Mouse (Mus musculus) heart, embryonic 12.5 days (tissue): ENCODE results near the gene Krt5. TPM values are rescaled to one million over a fixed set of nuclear protein-coding genes. Genes with fewer than 3 reads are reported as not detected.

ENCODE experiments used
- ATAC-seq: fragments of 200-750 bp; cut with Nextera tagmentation; 2 replicates; pipeline ENCODE4 v1.8.0; 2017; ENCODE audit warnings: moderate TSS enrichment, moderate library complexity; ENCODE audit not compliant: insufficient number of reproducible peaks, low FRiP score
- H3K27ac ChIP-seq: fragments of 300-500 bp; sonication (generic); 2 replicates; pipeline ENCODE4 v1.5.1; 2016; ENCODE audit warnings: mild to moderate bottlenecking, moderate library complexity; ENCODE audit not compliant: poor library complexity, severe bottlenecking
- H3K27me3 ChIP-seq: fragments of 300-500 bp; sonication (generic); replicated peaks from 2 replicates; pipeline ENCODE4 v1.6.1; 2016; ENCODE audit warnings: mild to moderate bottlenecking, moderate library complexity
- H3K36me3 ChIP-seq: fragments of 300-500 bp; sonication (generic); 2 replicates; pipeline ENCODE4 v1.6.1; 2016; ENCODE audit warnings: mild to moderate bottlenecking, moderate library complexity
- H3K4me1 ChIP-seq: fragments of 300-500 bp; sonication (generic); replicated peaks from 2 replicates; pipeline ENCODE4 v1.6.1; 2016; ENCODE audit warnings: mild to moderate bottlenecking
- H3K4me2 ChIP-seq: fragments of 300-500 bp; sonication (generic); 2 replicates; pipeline ENCODE4 v1.6.1; 2016; ENCODE audit warnings: mild to moderate bottlenecking, moderate library complexity
- H3K4me3 ChIP-seq: fragments of 300-500 bp; sonication (generic); 2 replicates; pipeline ENCODE4 v1.5.1; 2016; ENCODE audit warnings: mild to moderate bottlenecking
- H3K9ac ChIP-seq: fragments of 300-500 bp; sonication (generic); 2 replicates; pipeline ENCODE4 v1.6.1; 2016; ENCODE audit warnings: mild to moderate bottlenecking, moderate library complexity
- H3K9me3 ChIP-seq: fragments of 300-500 bp; sonication (generic); replicated peaks from 2 replicates; pipeline ENCODE4 v1.6.1; 2016; ENCODE audit warnings: mild to moderate bottlenecking, moderate library complexity
- WGBS: fragments of 180-500 bp; shearing (Covaris S2); methylation state at CpG from one replicate; pipeline ENCODE4 v1.1.7; 2016; 5-methylcytosine and 5-hydroxymethylcytosine counted together
- polyA plus RNA-seq: library from polyadenylated mRNA; unstranded; fragments of >200 nt; fragmentation: Nextera tagmentation; extraction: Ambion mirVana; gene quantifications from 2 replicates; pipeline ENCODE4 v1.2.1, GENCODE M21; 2016

Gene Krt5
- polyA plus RNA-seq, result 1.1 and 1.9 TPM in 2 replicates

GRCm38 (mm10) chr15:101712720-101713119 is at the start of gene Krt5:
TSS of gene Krt5 (minus strand) at chr15:101712898.
- WGBS, result 60% methylated on average over 13 of the region's 13 CpGs
- Histone ChIP-seq H3K4me2 (no peak within 1 kb of the TSS), H3K36me3 (no peaks in the 10 kb centered on the region), H3K9ac (no peak within 1 kb of the TSS), H3K9me3 (no peaks in the 10 kb centered on the region), H3K4me3 (no peak within 1 kb of the TSS), H3K27ac (no peak within 1 kb of the TSS), H3K27me3 (peaks cover 35% of the 10 kb centered on the region), H3K4me1 (no peaks in the 10 kb centered on the region)
- no peak for ATAC-seq

DNA sequence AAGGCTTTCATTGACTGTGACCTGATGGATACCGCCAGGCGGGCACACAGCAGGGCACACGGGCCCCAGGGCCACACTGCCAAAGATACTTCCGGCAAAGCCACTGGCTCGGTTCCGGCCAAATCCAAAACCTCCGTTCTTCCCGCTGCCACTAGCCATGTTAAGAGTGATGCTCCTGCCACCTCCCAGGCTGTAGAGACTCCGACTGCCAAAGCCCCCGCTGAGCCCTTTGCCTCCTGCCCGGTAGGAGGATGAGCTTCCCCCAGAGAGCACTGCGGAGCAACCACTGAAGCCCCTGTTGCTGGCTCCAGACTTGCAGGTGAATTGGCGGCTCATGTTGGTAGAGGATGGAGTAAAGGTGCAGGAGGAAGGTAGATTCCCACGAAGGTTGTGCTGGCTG is 30.0 kb upstream of the Krt5 start, which contains the start of gene Krt71:
TSS of gene Krt71 (minus strand) at position 399 of the 400 bp plus-strand sequence.
- no peak within 1 kb of the TSS for H3K4me2 ChIP-seq
- no peak for ATAC-seq
- H3K9me3 ChIP-seq, result no peaks in the 10 kb centered on the region
- no peaks in the 10 kb centered on the region for H3K4me1 ChIP-seq
- peaks cover 34% of the 10 kb centered on the region for H3K27me3 ChIP-seq
- no peak within 1 kb of the TSS for H3K27ac ChIP-seq
- H3K36me3 ChIP-seq, result no peaks in the 10 kb centered on the region
- no peak within 1 kb of the TSS for H3K4me3 ChIP-seq
- H3K9ac ChIP-seq, result no peak within 1 kb of the TSS
- 51% methylated on average over 14 of the region's 14 CpGs for WGBS

GRCm38 (mm10) chr15:101737786-101738185 is 25.1 kb upstream of the Krt5 start:
- Histone ChIP-seq H3K4me1 (no peaks in the 10 kb centered on the region), H3K27ac (no peak overlapping the region), H3K9me3 (no peaks in the 10 kb centered on the region), H3K9ac (no peak overlapping the region), H3K4me3 (no peak overlapping the region), H3K27me3 (peaks cover 33% of the 10 kb centered on the region), H3K36me3 (no peaks in the 10 kb centered on the region), H3K4me2 (no peak overlapping the region)
- no peak for ATAC-seq
- WGBS, result 76% methylated on average over 7 of the region's 7 CpGs

DNA sequence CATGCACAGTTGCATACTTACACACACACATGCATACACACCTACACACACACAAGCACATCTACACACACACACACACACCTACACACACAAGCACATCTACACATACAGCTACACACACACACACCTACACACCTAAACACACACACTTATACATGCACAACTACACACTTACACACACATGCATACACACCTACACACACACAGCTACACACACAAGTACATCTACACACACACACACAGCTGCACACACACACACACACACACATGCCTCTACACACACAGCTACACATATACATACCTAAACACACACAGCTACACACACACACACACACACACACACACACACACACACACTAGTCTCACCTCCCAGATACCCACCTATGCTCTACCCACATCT is 18.0 kb upstream of the Krt5 start:
- Histone ChIP-seq H3K9ac (no peak overlapping the region), H3K4me3 (no peak overlapping the region), H3K4me1 (no peaks in the 10 kb centered on the region), H3K27me3 (peaks cover 15% of the 10 kb centered on the region; the same call in 1 of the 2 replicates), H3K27ac (no peak overlapping the region), H3K36me3 (no peaks in the 10 kb centered on the region), H3K9me3 (no peaks in the 10 kb centered on the region), H3K4me2 (no peak overlapping the region)
- ATAC-seq, result no peak

GRCm38 (mm10) chr15:101724686-101725085 is 12.0 kb upstream of the Krt5 start:
- WGBS, result 39% methylated on average over 5 of the region's 5 CpGs
- no peak overlapping the region for H3K4me3 ChIP-seq
- H3K9ac ChIP-seq, result no peak overlapping the region
- no peaks in the 10 kb centered on the region for H3K4me1 ChIP-seq
- H3K27me3 ChIP-seq, result peaks cover 47% of the 10 kb centered on the region
- no peak for ATAC-seq
- H3K27ac ChIP-seq, result no peak overlapping the region
- H3K9me3 ChIP-seq, result no peaks in the 10 kb centered on the region
- H3K4me2 ChIP-seq, result no peak overlapping the region
- H3K36me3 ChIP-seq, result no peaks in the 10 kb centered on the region

DNA sequence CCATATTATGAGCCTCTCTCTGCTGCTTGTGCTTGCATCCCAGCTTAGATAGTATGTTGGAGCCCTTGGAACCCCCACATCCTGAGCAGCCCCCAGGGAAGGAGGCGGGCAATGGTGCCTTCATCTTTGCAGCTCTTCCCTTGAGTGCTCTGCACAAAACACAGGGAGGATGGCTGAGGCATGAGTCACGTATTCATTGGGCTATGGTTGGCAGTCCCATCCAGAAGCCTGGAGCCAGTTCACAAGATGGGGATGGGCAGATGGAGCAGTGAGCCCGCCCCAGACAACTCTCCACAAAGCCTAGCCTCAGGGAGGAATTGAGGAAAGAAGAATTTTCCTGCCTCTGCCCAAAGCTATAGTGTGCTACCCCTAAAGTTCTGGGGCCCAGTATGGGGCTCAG is 3.1 kb upstream of the Krt5 start:
- H3K4me2 ChIP-seq, result no peak overlapping the region
- H3K4me1 ChIP-seq, result no peaks in the 10 kb centered on the region
- no peaks in the 10 kb centered on the region for H3K36me3 ChIP-seq
- no peak for ATAC-seq
- 56% methylated on average over 3 of the region's 3 CpGs for WGBS
- peaks cover 28% of the 10 kb centered on the region for H3K27me3 ChIP-seq
- no peak overlapping the region for H3K9ac ChIP-seq
- no peak overlapping the region for H3K27ac ChIP-seq
- no peaks in the 10 kb centered on the region for H3K9me3 ChIP-seq
- no peak overlapping the region for H3K4me3 ChIP-seq

DNA sequence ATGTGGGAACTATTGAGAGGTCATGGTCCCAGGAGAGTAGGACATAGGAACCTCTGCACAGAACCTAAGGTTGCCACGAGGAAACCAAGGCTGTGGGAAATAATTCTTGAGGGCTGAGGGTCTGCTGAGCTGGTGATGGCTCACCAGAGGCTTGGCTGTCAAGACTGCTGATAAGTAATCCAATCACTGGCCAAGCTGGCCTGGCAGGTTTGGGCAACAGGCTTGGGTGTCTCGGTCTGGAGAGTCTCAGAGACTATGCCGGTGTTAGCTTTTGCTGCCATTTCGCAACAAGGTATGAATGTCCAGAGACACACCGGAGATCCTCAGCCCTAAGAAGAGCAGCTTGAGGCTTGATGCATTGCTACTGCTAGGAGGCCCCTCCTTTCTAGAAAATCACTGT is 1.7 kb upstream of the Krt5 start:
- no peak overlapping the region for H3K27ac ChIP-seq
- no peak for ATAC-seq
- no peak overlapping the region for H3K4me2 ChIP-seq
- H3K9ac ChIP-seq, result no peak overlapping the region
- H3K36me3 ChIP-seq, result no peaks in the 10 kb centered on the region
- H3K9me3 ChIP-seq, result no peaks in the 10 kb centered on the region
- WGBS, result 58% methylated on average over 5 of the region's 5 CpGs
- H3K4me3 ChIP-seq, result no peak overlapping the region
- no peaks in the 10 kb centered on the region for H3K4me1 ChIP-seq
- peaks cover 27% of the 10 kb centered on the region for H3K27me3 ChIP-seq

DNA sequence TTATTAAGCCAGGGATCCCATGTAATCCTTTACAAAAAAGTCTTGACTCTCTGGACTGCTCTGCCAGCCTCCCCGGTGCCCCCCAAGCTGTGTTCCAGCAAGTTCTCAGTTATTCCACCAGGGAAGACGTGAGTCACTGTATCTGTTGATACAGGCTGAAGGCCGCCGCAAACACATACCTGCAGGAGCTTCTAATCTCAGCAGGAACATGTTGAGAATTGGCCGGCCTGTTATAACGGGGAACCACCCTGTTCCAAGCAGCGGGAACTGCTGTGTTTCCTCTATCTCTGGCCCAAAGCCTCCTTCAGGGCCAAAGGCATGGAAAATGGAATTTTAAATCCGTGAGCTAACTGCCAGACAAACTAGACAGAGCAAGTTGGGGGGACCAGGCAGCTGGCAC is 1.0 kb upstream of the Krt5 start:
- Histone ChIP-seq H3K36me3 (no peaks in the 10 kb centered on the region), H3K9me3 (no peaks in the 10 kb centered on the region), H3K27ac (no peak overlapping the region), H3K4me1 (no peaks in the 10 kb centered on the region), H3K4me3 (no peak overlapping the region), H3K4me2 (no peak overlapping the region), H3K27me3 (peaks cover 29% of the 10 kb centered on the region), H3K9ac (no peak overlapping the region)
- WGBS, result 53% methylated on average over 8 of the region's 8 CpGs
- no peak for ATAC-seq

- Histone ChIP-seq H3K4me2 (no peak overlapping the region), H3K4me3 (no peak overlapping the region), H3K36me3 (no peaks in the 10 kb centered on the region), H3K27ac (no peak overlapping the region), H3K27me3 (peaks cover 41% of the 10 kb centered on the region), H3K4me1 (no peaks in the 10 kb centered on the region), H3K9me3 (no peaks in the 10 kb centered on the region), H3K9ac (no peak overlapping the region)
- no peak for ATAC-seq
- 57% methylated on average over 11 of the region's 11 CpGs for WGBS
These were observed 4.0 kb downstream of the Krt5 start for GRCm38 (mm10) chr15:101708683-101709082.

DNA sequence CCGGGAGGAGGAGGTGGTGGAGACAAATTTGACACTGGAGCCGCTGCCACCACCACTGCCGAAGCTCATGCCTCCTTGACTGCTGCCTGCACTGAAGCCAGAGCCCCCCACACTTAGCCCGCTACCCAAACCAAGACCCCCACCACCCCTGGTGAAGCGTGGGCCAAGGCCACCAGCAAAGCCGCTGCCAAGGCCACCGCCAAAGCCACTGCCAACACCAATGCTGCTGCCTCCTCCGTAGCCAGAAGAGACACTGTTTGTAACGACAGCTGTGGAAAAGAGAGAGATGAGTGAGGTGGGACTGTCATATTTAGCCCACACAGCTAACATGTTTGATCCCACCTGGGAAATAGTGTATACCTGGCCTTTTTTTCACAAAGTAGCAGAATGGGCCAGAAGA is 5.2 kb downstream of the Krt5 start:
- H3K4me3 ChIP-seq, result no peak overlapping the region
- H3K27ac ChIP-seq, result no peak overlapping the region
- H3K9ac ChIP-seq, result no peak overlapping the region
- peaks cover 31% of the 10 kb centered on the region for H3K27me3 ChIP-seq
- ATAC-seq, result no peak
- no peak overlapping the region for H3K4me2 ChIP-seq
- no peaks in the 10 kb centered on the region for H3K36me3 ChIP-seq
- no peaks in the 10 kb centered on the region for H3K4me1 ChIP-seq
- no peaks in the 10 kb centered on the region for H3K9me3 ChIP-seq
- whole genome bisulfite sequencing, result 72% methylated on average over 9 of the region's 9 CpGs

- Histone ChIP-seq H3K4me2 (no peak overlapping the region), H3K36me3 (no peaks in the 10 kb centered on the region), H3K9me3 (no peaks in the 10 kb centered on the region), H3K4me1 (no peaks in the 10 kb centered on the region), H3K4me3 (no peak overlapping the region), H3K27me3 (peaks cover 18% of the 10 kb centered on the region; the same call in 1 of the 2 replicates), H3K27ac (no peak overlapping the region), H3K9ac (no peak overlapping the region)
- ATAC-seq, result no peak
- WGBS, result 64% methylated on average over 4 of the region's 4 CpGs
These were observed 8.6 kb downstream of the Krt5 start for GRCm38 (mm10) chr15:101704066-101704465.

DNA sequence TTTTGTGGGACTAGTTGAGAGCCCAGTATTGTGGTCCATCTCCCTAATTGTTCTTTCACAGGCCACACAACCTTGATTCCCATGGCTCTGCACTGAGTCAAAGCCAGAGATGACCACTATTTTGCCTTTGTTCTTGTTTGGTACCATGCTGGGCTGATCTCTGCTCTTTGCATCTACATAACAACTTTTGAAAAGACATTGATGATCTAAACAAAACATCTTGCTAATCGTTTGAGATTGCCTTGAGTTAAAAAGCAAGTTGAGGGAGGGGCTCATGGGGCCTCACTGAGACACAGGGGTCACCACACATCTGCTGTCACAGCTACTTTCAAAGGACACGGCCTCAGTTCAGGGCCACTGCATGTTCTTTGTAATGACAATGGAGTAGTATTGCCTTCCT is 10.3 kb downstream of the Krt5 start:
- Histone ChIP-seq H3K27me3 (peaks cover 5% of the 10 kb centered on the region; the same call in 1 of the 2 replicates), H3K4me2 (no peak overlapping the region), H3K36me3 (no peaks in the 10 kb centered on the region), H3K4me3 (no peak overlapping the region), H3K4me1 (no peaks in the 10 kb centered on the region), H3K27ac (no peak overlapping the region), H3K9me3 (no peaks in the 10 kb centered on the region), H3K9ac (no peak overlapping the region)
- whole genome bisulfite sequencing, result 44% methylated on average over 2 of the region's 2 CpGs
- ATAC-seq, result no peak
